Comparison of ENCODE assay signal across 16 mouse cellular contexts in the genomic region with DNA sequence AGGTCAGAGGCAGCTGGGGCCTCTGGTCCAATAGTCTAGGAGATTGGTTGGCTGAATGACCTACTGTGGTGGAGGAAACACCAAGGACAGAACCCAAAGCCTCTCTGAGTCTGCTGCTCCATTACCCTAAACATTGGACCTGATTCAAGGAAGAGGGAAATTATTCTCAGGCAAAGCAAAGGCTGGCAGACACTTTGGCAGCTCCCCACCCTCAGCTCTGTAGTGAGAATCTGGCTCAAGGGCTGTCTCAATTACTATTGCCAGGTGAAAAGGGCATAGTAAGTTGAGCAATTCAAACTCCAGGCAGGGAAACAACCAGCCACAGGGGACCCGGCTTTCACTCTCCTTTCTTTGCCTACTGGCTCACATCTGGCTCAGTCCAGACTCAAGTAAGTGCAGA. TPM values are rescaled to one million over a fixed set of nuclear protein-coding genes. Genes with fewer than 3 reads are reported as not detected.
"Had no signal": no experiment of that assay in that cellular context is flagged by ENCODE, and none has a peak within 500 bp of the region (broad histone marks: within the 10 kb centered on the region; RNA-seq: fewer than 3 reads in every experiment).

No protein-coding gene starts in this region.

- DNase-seq: kidney, adult 18-20 months; kidney, adult 9 months; kidney, postnatal 14 days; kidney, postnatal 4 days; lung, adult 2 months; lung, postnatal 14 days; lung, postnatal 4 days; midbrain, embryonic 14.5 days; right cerebral cortex, adult 18-20 months; right cerebral cortex, postnatal 14 days; right cerebral cortex, postnatal 4 days; thymus, adult 2 months; thymus, postnatal 14 days; thymus, postnatal 4 days had no signal

RNA-seq across cellular contexts. Expression of a gene that starts 6.5 kb away (rescaled TPM):
- total RNA-seq: megakaryocyte progenitor cell, adult 5-6 weeks; megakaryocyte-erythroid progenitor cell, adult 5-6 weeks had no signal
